Mouse (Mus musculus) ES-Bruce4 (cell line): Measurements from ENCODE around the gene Gm3417. TPM values are rescaled to one million over a fixed set of nuclear protein-coding genes. Genes with fewer than 3 reads are reported as not detected.
"Not testable (repeated sequence)": the region's sequence is repeated elsewhere in the genome, so short reads cannot be mapped to it uniquely, and the experiment has no call there.

ENCODE experiments used
- H3K27ac ChIP-seq: 2 replicates; pipeline ENCODE4 v1.5.1; 2012; ENCODE audit warnings: low read length, inconsistent platforms; ENCODE audit not compliant: insufficient read depth
- H3K27me3 ChIP-seq: 2 replicates; pipeline ENCODE4 v1.6.1; 2012; ENCODE audit warnings: mild to moderate bottlenecking, low read length, inconsistent platforms; ENCODE audit not compliant: control insufficient read depth, poor library complexity, insufficient read depth, severe bottlenecking
- H3K36me3 ChIP-seq: 2 replicates; pipeline ENCODE4 v1.6.1; 2012; ENCODE audit warnings: inconsistent platforms, mild to moderate bottlenecking, low read length, moderate library complexity; ENCODE audit not compliant: control insufficient read depth, poor library complexity, insufficient read depth, severe bottlenecking
- H3K4me1 ChIP-seq: one replicate; pipeline ENCODE4 v1.8.1; 2011; ENCODE audit warnings: low read length; ENCODE audit not compliant: control insufficient read depth, insufficient read depth
- H3K4me3 ChIP-seq: 2 replicates; pipeline ENCODE4 v1.5.1; 2011; ENCODE audit warnings: low read depth, mild to moderate bottlenecking, low read length
- H3K9ac ChIP-seq: 2 replicates; pipeline ENCODE4 v1.6.1; 2012; ENCODE audit warnings: low read depth, mild to moderate bottlenecking, inconsistent platforms; ENCODE audit not compliant: poor library complexity, severe bottlenecking
- H3K9me3 ChIP-seq: replicated peaks from 2 replicates; pipeline ENCODE4 v1.6.1; 2012; ENCODE audit warnings: mild to moderate bottlenecking, low read length, inconsistent platforms; ENCODE audit not compliant: control insufficient read depth, poor library complexity, insufficient read depth, severe bottlenecking
- polyA plus RNA-seq: library from polyadenylated mRNA; stranded (reverse); fragments of >200 nt; gene quantifications from 2 replicates; pipeline ENCODE4 v1.2.4, GENCODE M21; 2011; ENCODE audit warnings: low read depth; ENCODE audit not compliant: missing spikeins, insufficient read depth, insufficient read length

Gene Gm3417
- polyA plus RNA-seq, result not detected in 2 replicates

GRCm38 (mm10) chr17:14978362-14979038 lies at the start of gene Gm3417, which contains the start of gene 9030025P20Rik:
Gene Gm3417, minus strand, starts transcription at chr17:14978790.
Gene 9030025P20Rik, plus strand, starts transcription at chr17:14978468.
- H3K36me3 ChIP-seq, H3K27ac ChIP-seq, H3K4me1 ChIP-seq, H3K27me3 ChIP-seq, H3K4me3 ChIP-seq, H3K9me3 ChIP-seq: not testable (repeated sequence)
- 0 out of 2 replicates have a peak within 1 kb of the TSS, but pooled peaks have one; percentile 56 for H3K9ac ChIP-seq

GRCm38 (mm10) chr17:15025513-15025912 lies 46.9 kb upstream of the Gm3417 start:
- H3K9ac ChIP-seq, H3K36me3 ChIP-seq, H3K4me1 ChIP-seq: not testable (repeated sequence)

GRCm38 (mm10) chr17:15024502-15025193 lies 46.1 kb upstream of the Gm3417 start:
- H3K4me1 ChIP-seq, H3K9ac ChIP-seq, H3K4me3 ChIP-seq, H3K27me3 ChIP-seq, H3K36me3 ChIP-seq, H3K9me3 ChIP-seq, H3K27ac ChIP-seq: not testable (repeated sequence)

More at GRCm38 (mm10) chr17:15025513-15025912, 46.9 kb upstream of the Gm3417 start:
- not testable (repeated sequence) for H3K9me3 ChIP-seq, H3K4me3 ChIP-seq, H3K27me3 ChIP-seq, H3K27ac ChIP-seq

GRCm38 (mm10) chr17:15023878-15024492 lies 45.4 kb upstream of the Gm3417 start:
- not testable (repeated sequence) for H3K4me1 ChIP-seq, H3K27me3 ChIP-seq, H3K36me3 ChIP-seq, H3K27ac ChIP-seq, H3K9ac ChIP-seq, H3K9me3 ChIP-seq, H3K4me3 ChIP-seq

- H3K27me3 ChIP-seq, H3K9me3 ChIP-seq, H3K36me3 ChIP-seq, H3K4me1 ChIP-seq: not testable (repeated sequence)
- H3K4me3 ChIP-seq, result 0 out of 2 replicates have a peak overlapping the region, but pooled peaks have one; percentile 35
- peak overlapping the region; percentile 99 for H3K27ac ChIP-seq
- peak overlapping the region; percentile 82 for H3K9ac ChIP-seq
These were observed 43.1 kb upstream of the Gm3417 start for GRCm38 (mm10) chr17:15021503-15022220.

- H3K4me3 ChIP-seq, H3K9ac ChIP-seq, H3K27me3 ChIP-seq, H3K9me3 ChIP-seq, H3K4me1 ChIP-seq, H3K36me3 ChIP-seq, H3K27ac ChIP-seq: not testable (repeated sequence)
These were observed 31.3 kb upstream of the Gm3417 start, which contains the start of gene Gm3435 for GRCm38 (mm10) chr17:15009706-15010413. Gene Gm3435, plus strand, starts transcription at chr17:15010176.

- H3K9me3 ChIP-seq, H3K27ac ChIP-seq, H3K36me3 ChIP-seq, H3K9ac ChIP-seq, H3K4me1 ChIP-seq, H3K27me3 ChIP-seq, H3K4me3 ChIP-seq: not testable (repeated sequence)
These were observed 30.5 kb upstream of the Gm3417 start for GRCm38 (mm10) chr17:15009088-15009487.

GRCm38 (mm10) chr17:15000047-15000446 lies 21.5 kb upstream of the Gm3417 start:
- H3K27ac ChIP-seq, H3K4me1 ChIP-seq, H3K36me3 ChIP-seq, H3K9me3 ChIP-seq, H3K27me3 ChIP-seq, H3K4me3 ChIP-seq, H3K9ac ChIP-seq: not testable (repeated sequence)
